Mouse (Mus musculus): ENCODE measurements around the gene Nutf2-ps1.
"Not testable (repeated sequence)": the region's sequence is repeated elsewhere in the genome, so short reads cannot be mapped to it uniquely, and the experiment has no call there.

The Nutf2-ps1 gene

DNA sequence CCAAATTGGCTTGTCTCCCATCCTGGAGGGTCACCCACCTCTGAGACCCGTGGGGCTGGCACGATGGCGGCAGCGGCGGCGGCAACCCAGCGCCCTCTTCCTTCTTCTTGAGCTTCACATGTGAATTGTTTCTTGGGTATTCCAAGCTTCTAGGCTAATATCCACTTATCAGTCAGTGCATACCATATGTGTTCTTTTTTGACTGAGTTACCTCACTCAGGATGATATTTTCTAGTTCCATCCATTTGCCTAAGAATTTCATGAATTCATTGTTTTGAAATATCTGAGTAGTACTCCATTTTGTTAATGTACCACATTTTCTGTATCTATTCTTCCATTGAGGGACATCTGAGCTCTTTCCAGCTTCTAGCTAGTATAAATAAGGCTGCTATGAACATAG, at the start of gene Nutf2-ps1:
TSS of gene Nutf2-ps1 (minus strand) at position 101 of the 400 bp plus-strand sequence.
- DNase-seq (ENCODE audit: low spot score in 2 of 2), result not testable (repeated sequence)

GRCm38 (mm10) chr19:53638041-53638440, 49.2 kb upstream of the Nutf2-ps1 start:
- no peak for DNase-seq (ENCODE audit: low spot score in 2 of 2)

DNA sequence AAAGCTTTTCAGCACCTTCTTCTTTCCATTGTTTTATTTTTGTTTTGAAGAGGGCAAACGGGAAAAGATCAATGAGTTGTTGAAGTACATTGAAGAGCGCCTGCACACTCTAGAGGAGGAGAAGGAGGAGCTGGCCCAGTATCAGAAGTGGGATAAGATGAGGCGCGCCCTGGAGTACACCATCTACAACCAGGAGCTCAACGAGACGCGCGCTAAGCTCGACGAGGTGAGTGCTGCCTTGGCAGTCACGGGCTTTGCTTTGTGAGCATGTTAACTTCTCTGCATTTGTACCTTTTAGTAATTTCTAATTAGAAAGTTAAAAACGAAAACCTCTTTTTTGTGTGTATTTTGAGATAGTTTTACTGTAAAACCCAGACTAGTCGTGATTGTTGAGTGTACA, 32.8 kb upstream of the Nutf2-ps1 start:
- DNase-seq (ENCODE audit: low spot score in 2 of 2), result no peak

- no peak for DNase-seq (ENCODE audit: low spot score in 2 of 2)
Observed at GRCm38 (mm10) chr19:53608921-53609320, 20.1 kb upstream of the Nutf2-ps1 start.

- no peak for DNase-seq (ENCODE audit: low spot score in 2 of 2)
Observed at GRCm38 (mm10) chr19:53601363-53601655, 12.4 kb upstream of the Nutf2-ps1 start.

- peak; percentile 77 for DNase-seq (ENCODE audit: low spot score in 2 of 2)
Observed at GRCm38 (mm10) chr19:53600549-53601362, 11.9 kb upstream of the Nutf2-ps1 start.

- DNase-seq (ENCODE audit: low spot score in 2 of 2), result peak; percentile 100
Observed at GRCm38 (mm10) chr19:53599757-53600539, 11.1 kb upstream of the Nutf2-ps1 start, which contains the start of gene Smc3. Gene Smc3 (plus strand): TSS chr19:53600398.

GRCm38 (mm10) chr19:53596723-53597474, 8.0 kb upstream of the Nutf2-ps1 start:
- DNase-seq (ENCODE audit: low spot score in 2 of 2), result no peak

GRCm38 (mm10) chr19:53587686-53588085, 1.2 kb downstream of the Nutf2-ps1 start:
- peak in 1 of 2 experiments; percentile 1 for DNase-seq (ENCODE audit: low spot score in 2 of 2)

DNA sequence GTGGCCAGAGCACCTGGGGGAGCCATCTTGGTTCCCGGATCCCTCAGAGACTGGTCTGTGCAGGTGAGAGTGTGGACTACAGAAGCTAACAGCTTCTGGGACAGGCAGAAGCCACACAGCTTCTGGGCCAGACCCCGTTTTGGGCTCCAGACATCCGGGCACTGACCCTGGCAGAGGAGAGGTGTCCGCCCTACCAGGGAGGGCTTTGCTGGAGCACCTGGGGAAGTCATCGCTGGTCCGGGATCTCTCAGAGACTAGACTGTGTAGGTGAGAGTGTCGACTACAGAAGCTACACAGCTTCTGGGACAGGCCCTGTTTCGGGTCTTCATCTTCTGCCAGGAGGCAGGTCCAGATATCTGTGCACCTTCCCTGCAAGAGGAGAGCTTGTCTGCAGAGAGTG, 8.6 kb downstream of the Nutf2-ps1 start:
- peak in 1 of 2 experiments; percentile 11 for DNase-seq (ENCODE audit: low spot score in 2 of 2)

DNA sequence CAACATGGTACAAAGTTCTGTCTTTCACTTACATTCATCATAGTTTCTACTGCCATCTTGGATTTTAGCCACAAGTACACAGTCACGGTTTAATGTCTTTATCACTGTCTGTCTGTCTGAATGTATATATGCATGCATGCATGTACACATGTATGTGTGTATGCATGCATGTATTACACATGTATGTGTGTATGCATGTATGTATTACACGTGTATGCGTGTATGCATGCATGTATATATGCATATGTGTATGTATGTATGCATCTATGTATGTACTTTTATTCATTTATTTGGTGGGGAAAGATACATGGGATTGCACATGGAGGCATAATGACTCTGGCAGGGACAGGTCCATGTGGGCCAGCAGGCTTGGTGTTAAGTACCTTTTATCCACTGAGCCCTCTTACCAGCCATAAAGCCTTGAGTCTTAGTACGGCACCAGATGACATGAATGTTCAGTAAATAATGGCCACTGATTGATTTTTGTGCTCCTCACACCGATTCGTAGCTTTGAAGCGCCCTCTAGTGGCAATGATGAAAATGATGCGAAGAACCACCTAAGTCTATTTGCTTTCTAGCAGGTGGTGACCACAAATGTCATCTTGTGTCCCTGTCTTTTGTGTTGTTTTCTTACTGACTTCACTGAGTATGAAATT, 10.1 kb downstream of the Nutf2-ps1 start:
- DNase-seq (ENCODE audit: low spot score in 2 of 2), result peak; percentile 33 to 71

DNA sequence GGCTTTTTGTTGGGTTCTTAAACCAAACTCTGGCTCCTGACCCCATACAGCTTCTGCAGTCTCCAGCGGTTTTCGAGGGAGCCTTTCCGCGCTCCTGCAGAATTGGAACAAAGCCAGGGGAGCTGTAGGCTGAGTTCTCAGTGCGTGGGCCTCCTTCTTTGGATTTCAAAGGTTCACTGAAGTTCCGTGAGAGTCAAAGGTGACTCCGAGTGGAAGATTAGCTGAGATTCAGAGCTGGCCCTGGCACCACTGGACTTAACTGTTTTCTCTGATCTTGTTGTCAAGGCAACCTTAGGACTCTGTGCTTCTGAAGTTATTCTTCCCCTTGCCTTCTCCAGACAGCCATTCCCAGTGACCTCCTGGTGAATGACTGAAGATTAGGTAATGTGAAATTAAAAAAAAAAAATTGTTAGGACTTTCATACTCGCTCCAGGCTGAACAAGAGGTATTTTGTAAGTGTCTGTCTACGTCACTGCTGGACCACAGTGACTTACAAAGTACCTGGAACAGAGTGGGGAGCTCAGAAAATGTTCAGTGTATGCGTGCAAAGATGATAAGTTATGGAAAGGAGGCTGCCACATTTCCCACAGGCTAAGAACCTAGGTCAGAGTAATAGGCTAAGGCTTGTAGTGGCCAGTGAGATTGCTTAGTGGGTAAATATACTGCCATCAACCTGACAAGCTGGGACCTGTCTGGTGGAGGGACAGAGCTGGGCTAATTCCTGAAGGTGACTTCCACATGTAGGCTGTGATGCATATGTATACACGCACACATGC, 11.7 kb downstream of the Nutf2-ps1 start:
- DNase-seq (ENCODE audit: low spot score in 2 of 2), result peak in 1 of 2 experiments; percentile 10

DNA sequence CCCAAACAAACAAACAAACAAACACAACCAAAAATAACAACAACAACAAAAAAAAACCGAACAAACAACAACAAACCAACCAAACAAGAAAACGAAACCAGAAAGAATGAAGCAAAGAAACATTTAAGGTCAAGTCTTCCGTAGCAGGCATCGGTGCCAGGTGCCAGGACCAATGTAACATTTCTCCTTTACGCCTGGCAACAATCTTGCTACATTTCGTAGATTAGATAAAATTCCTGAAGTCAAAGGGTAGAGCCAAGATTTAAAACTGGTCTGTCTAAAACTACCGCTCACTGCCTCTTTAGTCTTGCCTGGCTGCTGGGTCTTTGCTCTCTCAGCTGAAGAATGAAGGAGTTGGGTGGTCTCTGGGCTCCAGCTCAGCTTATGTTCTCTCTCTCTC, 12.8 kb downstream of the Nutf2-ps1 start:
- DNase-seq (ENCODE audit: low spot score in 2 of 2), result peak in 1 of 2 experiments; percentile 2

DNA sequence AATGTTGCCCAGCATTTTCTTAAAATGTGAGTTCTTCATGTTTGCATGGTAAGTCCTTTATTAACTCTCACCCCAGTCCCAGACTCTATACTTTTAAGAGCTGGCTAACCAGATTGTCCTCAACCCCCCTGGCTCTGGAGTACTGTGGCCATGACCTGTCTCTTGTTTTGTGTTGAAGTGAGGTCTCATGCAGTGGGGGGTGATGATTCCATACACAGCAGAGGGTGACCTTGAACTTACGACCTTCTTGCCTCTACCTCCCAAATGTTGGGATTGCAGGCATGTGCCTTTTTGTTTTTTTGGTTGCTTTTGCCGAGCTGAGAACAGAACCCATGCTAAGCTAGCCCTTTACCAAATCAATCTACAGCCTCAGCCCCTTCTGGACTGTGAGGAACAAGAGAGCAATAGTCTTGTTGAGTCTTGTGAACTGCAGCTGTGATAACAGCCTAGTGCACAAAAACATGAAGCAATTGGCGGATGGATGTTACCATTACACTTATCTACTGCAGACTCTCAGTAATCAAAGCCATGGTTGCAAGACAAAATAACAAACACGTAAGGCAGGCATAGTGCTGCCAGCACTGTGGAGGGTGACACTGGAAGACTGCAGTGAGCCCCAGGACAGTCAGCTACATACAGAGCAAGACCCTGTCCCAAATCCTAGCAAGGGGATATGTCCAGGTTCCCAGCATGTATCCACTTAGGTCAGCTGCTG, 13.4 kb downstream of the Nutf2-ps1 start:
- DNase-seq (ENCODE audit: low spot score in 2 of 2), result peak in 1 of 2 experiments; percentile 5

GRCm38 (mm10) chr19:53574546-53574945, 14.3 kb downstream of the Nutf2-ps1 start:
- DNase-seq (ENCODE audit: low spot score in 2 of 2), result peak in 1 of 2 experiments; percentile 2

GRCm38 (mm10) chr19:53574131-53574530, 14.7 kb downstream of the Nutf2-ps1 start:
- peak in 1 of 2 experiments; percentile 7 for DNase-seq (ENCODE audit: low spot score in 2 of 2)

DNA sequence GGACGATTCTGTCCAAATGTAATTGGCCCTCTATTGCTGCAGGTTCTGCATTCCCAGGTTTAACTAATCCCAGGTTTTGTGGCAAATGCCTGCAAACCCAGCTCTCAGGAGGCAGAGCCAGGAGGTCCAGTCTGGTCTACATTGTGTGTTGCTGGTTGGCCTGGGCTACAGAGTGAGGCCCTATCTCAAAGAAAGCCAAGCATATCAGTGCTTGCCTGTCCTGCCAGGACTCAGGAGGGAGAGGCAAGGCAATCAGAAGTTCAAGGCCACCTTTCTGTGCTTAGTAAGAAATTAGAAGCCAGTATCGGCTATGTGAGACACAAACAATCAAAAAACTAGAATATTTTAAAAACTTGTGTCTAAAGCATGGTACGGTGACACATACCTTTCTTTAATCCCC, 15.7 kb downstream of the Nutf2-ps1 start:
- peak in 1 of 2 experiments; percentile 7 for DNase-seq (ENCODE audit: low spot score in 2 of 2)

GRCm38 (mm10) chr19:53572607-53573006, 16.3 kb downstream of the Nutf2-ps1 start:
- DNase-seq (ENCODE audit: low spot score in 2 of 2), result peak in 1 of 2 experiments; percentile 5

DNA sequence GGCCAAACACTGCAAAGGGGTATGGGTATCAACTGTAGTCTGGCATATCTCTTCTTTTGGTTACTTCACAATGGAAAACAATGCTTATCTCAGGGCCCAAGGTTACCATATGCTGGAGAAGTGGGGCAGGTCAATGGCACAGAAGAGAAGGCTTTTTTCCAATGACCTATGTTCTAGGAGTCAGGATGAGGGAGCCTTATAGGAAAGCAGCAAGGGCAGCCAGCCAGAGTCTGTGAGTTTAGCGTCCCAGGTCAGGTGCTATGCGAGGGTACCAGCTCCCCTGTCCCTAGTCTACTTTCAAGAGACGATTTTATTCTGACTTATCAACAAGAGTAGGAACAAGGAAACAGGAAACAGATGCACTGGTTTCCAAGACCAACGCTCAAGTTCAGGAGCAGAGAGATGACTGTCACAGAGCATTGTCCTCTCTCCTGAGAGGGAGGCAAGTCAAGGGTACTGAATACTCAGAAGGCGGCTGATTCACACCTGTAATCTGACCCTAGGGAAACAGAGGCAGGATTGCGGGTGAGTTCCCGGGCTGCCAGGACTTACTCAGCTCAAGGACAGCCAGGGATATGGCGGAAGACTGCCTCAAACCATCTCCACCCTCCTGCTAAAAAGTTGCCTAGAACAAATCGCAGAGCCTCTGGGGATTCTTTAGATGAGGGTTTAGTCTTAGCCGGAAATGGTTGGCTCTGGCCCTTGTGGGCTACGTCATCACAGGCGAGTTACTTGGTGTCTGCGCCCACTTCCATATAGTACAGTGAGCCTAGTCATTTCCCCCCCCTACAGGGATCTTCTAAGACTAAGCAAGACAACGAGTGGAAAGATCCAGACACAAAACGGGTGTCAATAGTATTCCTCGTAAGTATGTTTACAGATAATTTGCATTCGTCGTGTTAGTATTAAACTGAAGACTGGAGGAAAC, 17.1 kb downstream of the Nutf2-ps1 start:
- DNase-seq (ENCODE audit: low spot score in 2 of 2), result peak in 1 of 2 experiments; percentile 11

Measured in spleen, postnatal 10 days (tissue).